ENCODE assay signal across 16 mouse cellular contexts in genomic region chr10:7208859-7209441, GRCm38 (mm10). TPM values are rescaled to one million over a fixed set of nuclear protein-coding genes. Genes with fewer than 3 reads are reported as not detected.
DNase-seq lines count a peak whose midpoint lies in the region; ATAC-seq and TF ChIP-seq lines count a peak whose summit lies in the region.
"Had no signal": no experiment of that assay in that cellular context is flagged by ENCODE, and none has a peak within 500 bp of the region (broad histone marks: within the 10 kb centered on the region; RNA-seq: fewer than 3 reads in every experiment).

No protein-coding gene starts in this region.

- H3K36me3 ChIP-seq in heart, postnatal 0 days (replicated peaks; ENCODE audit: control insufficient read depth, insufficient read depth, low read length): 0 out of 2 replicates have a peak, but pooled peaks cover 6% of the 10 kb centered on the region
- no peaks in the 10 kb centered on the region for H3K36me3 ChIP-seq in heart, embryonic 10.5 days
- peaks cover 22% of the 10 kb centered on the region for H3K36me3 ChIP-seq in megakaryocyte, embryonic 14.5 days (replicated peaks; ENCODE audit: low read length)
- no peaks in the 10 kb centered on the region for H3K36me3 ChIP-seq in liver, embryonic 14.5 days (replicated peaks; ENCODE audit: control insufficient read depth, insufficient read depth, low read depth)
- H3K36me3 ChIP-seq: embryonic facial prominence, embryonic 13.5 days; forebrain, embryonic 15.5 days had no signal

- DNase-seq in heart, postnatal 0 days (ENCODE audit: low spot score): no peak
- no peak for DNase-seq in heart, embryonic 10.5 days (ENCODE audit: low spot score)
- DNase-seq in liver, embryonic 14.5 days (ENCODE audit: low read depth in 3 of 3, low spot score in 3 of 3): no peak
- no peak for DNase-seq in frontal cortex, postnatal 10 days (ENCODE audit: low spot score in 2 of 2)
- DNase-seq in spleen, adult 12 weeks (ENCODE audit: low spot score): no peak
- DNase-seq: cerebellum, adult 9-11 months; gastrocnemius, postnatal 14 days; kidney, adult 2 months; right cerebral cortex, postnatal 14 days; thymus, postnatal 36 days had no signal

- peaks cover 40% of the 10 kb centered on the region for H3K4me1 ChIP-seq in heart, postnatal 0 days (ENCODE audit: control insufficient read depth, insufficient read depth)
- H3K4me1 ChIP-seq in heart, embryonic 10.5 days: peaks cover 34% of the 10 kb centered on the region
- peaks cover 81% of the 10 kb centered on the region for H3K4me1 ChIP-seq in megakaryocyte, embryonic 14.5 days
- peaks cover 8 to 27% of the 10 kb centered on the region in 2 experiments for H3K4me1 ChIP-seq in liver, embryonic 14.5 days (replicated peaks; ENCODE audit: control insufficient read depth in 2 of 2, insufficient read depth in 2 of 2, low read length in 1 of 2)

- H3K9me3 ChIP-seq in heart, postnatal 0 days (replicated peaks; ENCODE audit: control insufficient read depth, low read length): no peaks in the 10 kb centered on the region
- H3K9me3 ChIP-seq in heart, embryonic 10.5 days: 0 out of 2 replicates have a peak, but pooled peaks cover 3% of the 10 kb centered on the region
- no peaks in the 10 kb centered on the region for H3K9me3 ChIP-seq in megakaryocyte, embryonic 14.5 days
- H3K9me3 ChIP-seq in liver, embryonic 14.5 days (ENCODE audit: control insufficient read depth, low read length): no peaks in the 10 kb centered on the region
- H3K9me3 ChIP-seq: embryonic facial prominence, embryonic 13.5 days; forebrain, embryonic 15.5 days had no signal

- H3K27ac ChIP-seq in heart, postnatal 0 days (ENCODE audit: low read depth): 0 out of 2 replicates have a peak overlapping the region, but pooled peaks have one; percentile 33
- no peak overlapping the region for H3K27ac ChIP-seq in heart, embryonic 10.5 days
- H3K27ac ChIP-seq in liver, embryonic 14.5 days: no peak overlapping the region
- H3K27ac ChIP-seq: embryonic facial prominence, embryonic 13.5 days; forebrain, embryonic 15.5 days; hindbrain, embryonic 10.5 days had no signal

- no peaks in the 10 kb centered on the region for H3K27me3 ChIP-seq in heart, postnatal 0 days (ENCODE audit: control insufficient read depth, insufficient read depth, low read length)
- no peaks in the 10 kb centered on the region for H3K27me3 ChIP-seq in heart, embryonic 10.5 days (ENCODE audit: insufficient read depth, poor library complexity, severe bottlenecking)
- H3K27me3 ChIP-seq in megakaryocyte, embryonic 14.5 days (replicated peaks): no peaks in the 10 kb centered on the region
- no peaks in the 10 kb centered on the region for H3K27me3 ChIP-seq in liver, embryonic 14.5 days (ENCODE audit: control insufficient read depth, insufficient read depth, low read length)
- H3K27me3 ChIP-seq: CH12.LX; embryonic facial prominence, embryonic 13.5 days; forebrain, embryonic 15.5 days had no signal

- 64% methylated on average over 10 of the region's 10 CpGs for WGBS in heart, postnatal 0 days
- WGBS in heart, embryonic 10.5 days: 75% methylated on average over 10 of the region's 10 CpGs
- WGBS in liver, embryonic 14.5 days (ENCODE audit: insufficient replicate concordance): 59% methylated on average over 10 of the region's 10 CpGs

- no peak for ATAC-seq in heart, postnatal 0 days (ENCODE audit: insufficient read depth, low read depth)
- no peak for ATAC-seq in megakaryocyte, adult 5-6 weeks (ENCODE audit: poor library complexity, severe bottlenecking)
- ATAC-seq in liver, embryonic 14.5 days (ENCODE audit: insufficient read depth): no peak
- ATAC-seq: forebrain, embryonic 15.5 days had no signal

- H3K9ac ChIP-seq in heart, postnatal 0 days (replicated peaks; ENCODE audit: low read depth, low read length): no peak overlapping the region
- H3K9ac ChIP-seq in liver, embryonic 14.5 days (replicated peaks): no peak overlapping the region
- H3K9ac ChIP-seq: embryonic facial prominence, embryonic 13.5 days; forebrain, embryonic 15.5 days had no signal

- H3K4me3 ChIP-seq in heart, postnatal 0 days (ENCODE audit: low read depth, low read length): no peak overlapping the region; the same call in 1 of the 2 replicates
- no peak overlapping the region for H3K4me3 ChIP-seq in heart, embryonic 10.5 days
- peak overlapping the region; percentile 94 for H3K4me3 ChIP-seq in megakaryocyte, embryonic 14.5 days (replicated peaks)
- no peak overlapping the region for H3K4me3 ChIP-seq in liver, embryonic 14.5 days (ENCODE audit: insufficient read depth in 1 of 2, low read depth in 2 of 2, low read length in 2 of 2)
- H3K4me3 ChIP-seq: forebrain, embryonic 15.5 days; hindbrain, embryonic 10.5 days had no signal

- TF ChIP-seq EP300 in heart, postnatal 0 days (IDR thresholded peaks at IDR 0.05; ENCODE audit: low read depth): no peak
- TF ChIP-seq EP300 in liver, embryonic 14.5 days (IDR thresholded peaks at IDR 0.05; ENCODE audit: low read depth): no peak

- H3K4me2 ChIP-seq in heart, postnatal 0 days (ENCODE audit: low read depth, low read length): peak overlapping the region; percentile 95
- peak overlapping the region; percentile 7; the same call in 1 of the 2 replicates for H3K4me2 ChIP-seq in liver, embryonic 14.5 days (ENCODE audit: low read depth)

- TF ChIP-seq CTCF in heart, postnatal 0 days (IDR thresholded peaks at IDR 0.05; ENCODE audit: low read depth): no peak
- TF ChIP-seq CTCF in liver, embryonic 14.5 days (IDR thresholded peaks at IDR 0.05; ENCODE audit: low read depth): no peak

RNA-seq across cellular contexts. Expression of gene Cnksr3, which starts 3.1 kb away (rescaled TPM):
- total RNA-seq in heart, postnatal 0 days (2014; rRNA removed; ENCODE audit: low replicate concordance): 16.6 and 18.2 TPM in 2 replicates
- polyA plus RNA-seq in heart, postnatal 0 days (2015; fragmentation: Nextera tagmentation; extraction: Ambion mirVana): 7.8 and 8.1 TPM in 2 replicates
- polyA plus RNA-seq in heart, embryonic 10.5 days (2016; fragmentation: Nextera tagmentation; extraction: Ambion mirVana): 5.0 and 6.6 TPM in 2 replicates
- 10.9 and 14.8 TPM in 2 replicates for polyA plus RNA-seq in megakaryocyte, embryonic 14.5 days (2012; ENCODE audit: insufficient read depth, low replicate concordance)
- total RNA-seq in megakaryocyte, adult 5-6 weeks (2015): 5.6 and 7.9 TPM in 2 replicates
- total RNA-seq in megakaryocyte, adult 5-6 weeks (2017): 3.6 and 3.7 TPM in 2 replicates
- 2.2 and 2.8 TPM in 2 replicates for polyA plus RNA-seq in liver, embryonic 14.5 days (2012; rRNA removed)
- 2.3 and 2.8 TPM in 2 replicates for polyA plus RNA-seq in liver, embryonic 14.5 days (2014; fragmentation: Nextera tagmentation; extraction: Ambion mirVana)
